In the genomic region with DNA sequence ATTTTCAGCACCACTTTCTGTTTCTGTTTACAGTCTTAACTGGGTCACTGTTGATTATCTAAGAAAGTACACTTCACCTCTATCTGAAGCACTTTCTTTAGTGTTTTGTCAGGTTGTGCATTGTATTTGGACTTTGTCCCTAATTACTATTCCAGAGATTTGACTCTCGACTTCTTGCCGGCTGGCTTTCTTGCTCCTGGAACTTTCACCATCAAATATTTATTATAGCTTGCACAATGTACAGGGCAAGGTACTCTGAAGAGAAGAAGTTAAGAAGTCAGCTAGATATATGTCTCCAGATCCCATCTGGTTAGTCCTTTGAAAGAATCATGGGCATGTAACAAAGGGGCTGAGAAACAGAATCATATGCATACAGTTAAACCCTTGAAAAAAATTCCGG, we compare ENCODE assay signal across 24 mouse cellular contexts.
"Had no signal": no experiment of that assay in that cellular context is flagged by ENCODE, and none has a peak within 500 bp of the region (broad histone marks: within the 10 kb centered on the region; RNA-seq: fewer than 3 reads in every experiment).

No protein-coding gene starts in this region.

- H3K9ac ChIP-seq: heart, embryonic 12.5 days; hindbrain, embryonic 12.5 days; hindbrain, embryonic 14.5 days; kidney, embryonic 15.5 days; limb, embryonic 13.5 days; limb, embryonic 15.5 days; liver, embryonic 14.5 days had no signal

- H3K27ac ChIP-seq: heart, embryonic 10.5 days; hindbrain, embryonic 10.5 days; hindbrain, embryonic 12.5 days; hindbrain, embryonic 14.5 days; kidney, embryonic 15.5 days; kidney, postnatal 0 days; limb, embryonic 13.5 days; limb, embryonic 15.5 days; liver, embryonic 14.5 days had no signal

- H3K36me3 ChIP-seq: heart, embryonic 10.5 days; heart, embryonic 12.5 days; hindbrain, embryonic 10.5 days; hindbrain, embryonic 12.5 days; kidney, embryonic 15.5 days; limb, embryonic 13.5 days; limb, embryonic 15.5 days had no signal

- DNase-seq: gastrocnemius, postnatal 14 days; gastrocnemius, postnatal 36 days; heart, adult 18-20 months; heart, postnatal 10 days; heart, postnatal 4 days; kidney, adult 11 months; kidney, adult 8-10 months; kidney, postnatal 14 days; layer of hippocampus, adult 9-11 months; layer of hippocampus, postnatal 36 days; left cerebral cortex, postnatal 4 days had no signal

- ATAC-seq: hindbrain, embryonic 16.5 days; inflammation-experienced regulatory T-cells, adult 6 months had no signal

- H3K4me2 ChIP-seq: heart, embryonic 12.5 days; hindbrain, embryonic 12.5 days; hindbrain, embryonic 14.5 days; kidney, embryonic 15.5 days; limb, embryonic 13.5 days; limb, embryonic 15.5 days; liver, embryonic 11.5 days had no signal

- H3K4me1 ChIP-seq: heart, embryonic 10.5 days; heart, embryonic 12.5 days; hindbrain, embryonic 12.5 days; kidney, embryonic 15.5 days; limb, embryonic 13.5 days; limb, embryonic 15.5 days had no signal

- H3K4me3 ChIP-seq: heart, embryonic 10.5 days; heart, embryonic 12.5 days; hindbrain, embryonic 10.5 days; hindbrain, embryonic 12.5 days; kidney, embryonic 15.5 days; limb, embryonic 13.5 days; limb, embryonic 15.5 days had no signal

- H3K27me3 ChIP-seq: heart, embryonic 12.5 days; hindbrain, embryonic 12.5 days; kidney, embryonic 15.5 days; limb, embryonic 13.5 days; limb, embryonic 15.5 days had no signal

- H3K9me3 ChIP-seq: heart, embryonic 10.5 days; heart, embryonic 12.5 days; hindbrain, embryonic 10.5 days; hindbrain, embryonic 12.5 days; kidney, embryonic 15.5 days; limb, embryonic 13.5 days; limb, embryonic 15.5 days had no signal
